Mouse (Mus musculus) forebrain, embryonic 10.5 days (tissue): ENCODE measurements around the gene Camkk2. TPM values are rescaled to one million over a fixed set of nuclear protein-coding genes. Genes with fewer than 3 reads are reported as not detected.

ENCODE experiments used
- DNase-seq: peaks from one replicate; pipeline ENCODE4 v3.0.0-alpha.2; 2017; ENCODE audit warnings: low spot score; ENCODE audit errors: extremely low spot score
- H3K27ac ChIP-seq: fragments of 300-500 bp; sonication (generic); 2 replicates; pipeline ENCODE4 v1.5.1; 2016; ENCODE audit warnings: mild to moderate bottlenecking
- H3K27me3 ChIP-seq: fragments of 300-500 bp; sonication (generic); 2 replicates; pipeline ENCODE4 v1.6.1; 2016; ENCODE audit warnings: mild to moderate bottlenecking; ENCODE audit not compliant: poor library complexity, severe bottlenecking
- H3K36me3 ChIP-seq: fragments of 300-500 bp; sonication (generic); replicated peaks from 2 replicates; pipeline ENCODE4 v1.6.1; 2016; ENCODE audit warnings: mild to moderate bottlenecking, moderate library complexity
- H3K4me1 ChIP-seq: fragments of 300-500 bp; sonication (generic); 2 replicates; pipeline ENCODE4 v1.6.1; 2016
- H3K4me3 ChIP-seq: fragments of 300-500 bp; sonication (generic); 2 replicates; pipeline ENCODE4 v1.5.1; 2016; ENCODE audit warnings: mild to moderate bottlenecking, moderate library complexity
- H3K9me3 ChIP-seq: fragments of 300-500 bp; sonication (generic); 2 replicates; pipeline ENCODE4 v1.6.1; 2016; ENCODE audit warnings: mild to moderate bottlenecking, moderate library complexity
- WGBS: fragments of 180-500 bp; shearing (Covaris S2); methylation state at CpG from one replicate; pipeline ENCODE4 v1.1.7; 2016; 5-methylcytosine and 5-hydroxymethylcytosine counted together
- polyA plus RNA-seq: library from polyadenylated mRNA; unstranded; fragments of >200 nt; fragmentation: Nextera tagmentation; extraction: Ambion mirVana; gene quantifications from 2 replicates; pipeline ENCODE4 v1.2.1, GENCODE M21; 2016

Gene Camkk2
- polyA plus RNA-seq, result 22.6 and 24.1 TPM in 2 replicates

- Histone ChIP-seq H3K4me1 (peaks cover 26% of the 10 kb centered on the region), H3K4me3 (peak within 1 kb of the TSS; percentile 96), H3K27ac (peak within 1 kb of the TSS; percentile 94), H3K9me3 (peaks cover 2% of the 10 kb centered on the region; the same call in 1 of the 2 replicates), H3K27me3 (peaks cover 14% of the 10 kb centered on the region), H3K36me3 (peaks cover 8% of the 10 kb centered on the region)
- DNase-seq, result peak; percentile 73
- WGBS, result under 1% methylated on average over 63 of the region's 63 CpGs
Observed at GRCm38 (mm10) chr5:122779277-122779834, at the start of gene Camkk2. Gene Camkk2 (minus strand): TSS chr5:122779409.

GRCm38 (mm10) chr5:122825099-122825498, 45.9 kb upstream of the Camkk2 start:
- no peak overlapping the region for H3K4me3 ChIP-seq
- WGBS, result 87% methylated on average over 8 of the region's 8 CpGs
- no peaks in the 10 kb centered on the region for H3K36me3 ChIP-seq
- H3K4me1 ChIP-seq, result peaks cover 10% of the 10 kb centered on the region
- H3K27me3 ChIP-seq, result no peaks in the 10 kb centered on the region
- no peaks in the 10 kb centered on the region for H3K9me3 ChIP-seq
- DNase-seq, result no peak
- H3K27ac ChIP-seq, result no peak overlapping the region

- DNase-seq, result no peak
- Histone ChIP-seq H3K4me1 (peaks cover 17% of the 10 kb centered on the region), H3K27me3 (no peaks in the 10 kb centered on the region), H3K4me3 (no peak overlapping the region), H3K27ac (no peak overlapping the region), H3K36me3 (peaks cover 2% of the 10 kb centered on the region), H3K9me3 (no peaks in the 10 kb centered on the region)
- WGBS, result 76% methylated on average over 6 of the region's 6 CpGs
Observed at GRCm38 (mm10) chr5:122824450-122824849, 45.2 kb upstream of the Camkk2 start.

GRCm38 (mm10) chr5:122823976-122824375, 44.8 kb upstream of the Camkk2 start:
- peaks cover 19% of the 10 kb centered on the region for H3K4me1 ChIP-seq
- WGBS, result 64% methylated on average over 1 of the region's 1 CpGs
- H3K36me3 ChIP-seq, result peaks cover 6% of the 10 kb centered on the region
- no peak overlapping the region for H3K27ac ChIP-seq
- no peak overlapping the region for H3K4me3 ChIP-seq
- H3K27me3 ChIP-seq, result no peaks in the 10 kb centered on the region
- no peak for DNase-seq
- H3K9me3 ChIP-seq, result no peaks in the 10 kb centered on the region

- peaks cover 22% of the 10 kb centered on the region for H3K36me3 ChIP-seq
- no peak overlapping the region for H3K27ac ChIP-seq
- no peak for DNase-seq
- peaks cover 19% of the 10 kb centered on the region for H3K4me1 ChIP-seq
- no peaks in the 10 kb centered on the region for H3K9me3 ChIP-seq
- no peak overlapping the region for H3K4me3 ChIP-seq
- WGBS, result 93% methylated on average over 4 of the region's 4 CpGs
- H3K27me3 ChIP-seq, result no peaks in the 10 kb centered on the region
Observed at GRCm38 (mm10) chr5:122822441-122822840, 43.2 kb upstream of the Camkk2 start.

- Histone ChIP-seq H3K4me3 (peak overlapping the region; percentile 84), H3K4me1 (peaks cover 19% of the 10 kb centered on the region), H3K36me3 (peaks cover 31% of the 10 kb centered on the region), H3K9me3 (no peaks in the 10 kb centered on the region), H3K27ac (peak overlapping the region; percentile 97), H3K27me3 (no peaks in the 10 kb centered on the region)
- under 1% methylated on average over 10 of the region's 10 CpGs for WGBS
- DNase-seq, result no peak
Observed at GRCm38 (mm10) chr5:122821524-122821885, 42.3 kb upstream of the Camkk2 start.

GRCm38 (mm10) chr5:122820777-122821523, 41.7 kb upstream of the Camkk2 start, which contains the start of gene Anapc5:
Gene Anapc5 (minus strand): TSS chr5:122821339.
- H3K4me1 ChIP-seq, result peaks cover 19% of the 10 kb centered on the region
- peaks cover 37% of the 10 kb centered on the region for H3K36me3 ChIP-seq
- H3K27ac ChIP-seq, result peak within 1 kb of the TSS; percentile 97
- no peaks in the 10 kb centered on the region for H3K9me3 ChIP-seq
- no peaks in the 10 kb centered on the region for H3K27me3 ChIP-seq
- peak; percentile 96 for DNase-seq
- peak within 1 kb of the TSS; percentile 84 for H3K4me3 ChIP-seq
- under 1% methylated on average over 55 of the region's 55 CpGs for WGBS

GRCm38 (mm10) chr5:122812699-122813098, 33.5 kb upstream of the Camkk2 start:
- Histone ChIP-seq H3K27me3 (no peaks in the 10 kb centered on the region), H3K9me3 (no peaks in the 10 kb centered on the region), H3K27ac (no peak overlapping the region), H3K4me1 (no peaks in the 10 kb centered on the region), H3K4me3 (no peak overlapping the region), H3K36me3 (peaks cover 99% of the 10 kb centered on the region)
- no peak for DNase-seq
- 88% methylated on average over 3 of the region's 3 CpGs for WGBS

- 87% methylated on average over 9 of the region's 9 CpGs for WGBS
- peak; percentile 54 for DNase-seq
- H3K9me3 ChIP-seq, result no peaks in the 10 kb centered on the region
- H3K4me3 ChIP-seq, result no peak overlapping the region
- no peak overlapping the region for H3K27ac ChIP-seq
- H3K36me3 ChIP-seq, result peaks cover 99% of the 10 kb centered on the region
- no peaks in the 10 kb centered on the region for H3K27me3 ChIP-seq
- H3K4me1 ChIP-seq, result no peaks in the 10 kb centered on the region
Observed at GRCm38 (mm10) chr5:122811364-122812079, 32.3 kb upstream of the Camkk2 start.

GRCm38 (mm10) chr5:122805503-122805902, 26.3 kb upstream of the Camkk2 start:
- Histone ChIP-seq H3K27me3 (no peaks in the 10 kb centered on the region), H3K36me3 (peaks cover 99% of the 10 kb centered on the region), H3K4me1 (no peaks in the 10 kb centered on the region), H3K9me3 (no peaks in the 10 kb centered on the region), H3K27ac (no peak overlapping the region), H3K4me3 (no peak overlapping the region)
- no peak for DNase-seq
- WGBS, result 64% methylated on average over 3 of the region's 3 CpGs

GRCm38 (mm10) chr5:122802706-122803105, 23.5 kb upstream of the Camkk2 start:
- no peak overlapping the region for H3K27ac ChIP-seq
- 91% methylated on average over 9 of the region's 9 CpGs for WGBS
- peaks cover 100% of the 10 kb centered on the region for H3K36me3 ChIP-seq
- H3K27me3 ChIP-seq, result no peaks in the 10 kb centered on the region
- H3K9me3 ChIP-seq, result no peaks in the 10 kb centered on the region
- no peak overlapping the region for H3K4me3 ChIP-seq
- DNase-seq, result no peak
- H3K4me1 ChIP-seq, result no peaks in the 10 kb centered on the region

GRCm38 (mm10) chr5:122801684-122802083, 22.5 kb upstream of the Camkk2 start:
- 96% methylated on average over 8 of the region's 8 CpGs for WGBS
- peaks cover 98% of the 10 kb centered on the region for H3K36me3 ChIP-seq
- no peak overlapping the region for H3K4me3 ChIP-seq

More at GRCm38 (mm10) chr5:122801684-122802083, 22.5 kb upstream of the Camkk2 start:
- Histone ChIP-seq H3K27me3 (no peaks in the 10 kb centered on the region), H3K4me1 (no peaks in the 10 kb centered on the region), H3K9me3 (no peaks in the 10 kb centered on the region; the same call in 1 of the 2 replicates), H3K27ac (no peak overlapping the region)
- DNase-seq, result no peak
